Mouse (Mus musculus) myocyte (in vitro differentiated cells): ENCODE measurements around the gene Sfswap. TPM values are rescaled to one million over a fixed set of nuclear protein-coding genes. Genes with fewer than 3 reads are reported as not detected.
"Not testable (repeated sequence)": the region's sequence is repeated elsewhere in the genome, so short reads cannot be mapped to it uniquely, and the experiment has no call there.

Source experiments
- H3K27me3 ChIP-seq: one replicate; pipeline ENCODE4 v1.6.1; 2011; ENCODE audit not compliant: control insufficient read depth, insufficient read depth, insufficient read length
- H3K36me3 ChIP-seq: one replicate; pipeline ENCODE4 v1.6.1; 2011; ENCODE audit not compliant: control insufficient read depth, insufficient read depth
- H3K4me2 ChIP-seq: one replicate; pipeline ENCODE4 v1.6.1; 2011; ENCODE audit warnings: low read depth, control low read depth
- H3K4me3 ChIP-seq: one replicate; pipeline ENCODE4 v1.5.1; 2011; ENCODE audit warnings: mild to moderate bottlenecking, control low read depth, moderate library complexity
- H3K79me2 ChIP-seq: one replicate; pipeline ENCODE4 v1.6.1; 2011; ENCODE audit not compliant: control insufficient read depth, insufficient read depth
- H3ac ChIP-seq: one replicate; pipeline ENCODE4 v1.6.1; 2011; ENCODE audit not compliant: control insufficient read depth, insufficient read length
- CEBPB ChIP-seq: IDR thresholded peaks from 2 replicates; pipeline ENCODE4 v1.6.1; 2011; ENCODE audit warnings: mild to moderate bottlenecking, moderate library complexity; ENCODE audit not compliant: poor library complexity, insufficient read depth, severe bottlenecking
- E2F4 ChIP-seq: IDR thresholded peaks from one replicate; pipeline ENCODE4 v1.6.1; 2011; ENCODE audit warnings: mild to moderate bottlenecking, control low read depth, moderate library complexity; ENCODE audit not compliant: insufficient read depth
- MAX ChIP-seq: IDR thresholded peaks from one replicate; pipeline ENCODE4 v1.6.1; 2011; ENCODE audit warnings: low read depth, mild to moderate bottlenecking, control low read depth
- MYOD1 ChIP-seq, 3 experiments: IDR thresholded peaks; one replicate each; pipeline ENCODE4 v1.6.1; 2011; ENCODE audit warnings: control low read depth in 2 of 3, low read depth in 2 of 3, mild to moderate bottlenecking in 2 of 3, moderate library complexity in 1 of 3; ENCODE audit not compliant: insufficient read length in 2 of 3, control insufficient read depth in 1 of 3
- MYOG ChIP-seq, 3 experiments: IDR thresholded peaks; one replicate each; pipeline ENCODE4 v1.6.1; 2011; ENCODE audit warnings: control low read depth in 2 of 3, low read depth in 2 of 3, mild to moderate bottlenecking in 2 of 3; ENCODE audit not compliant: insufficient read length in 2 of 3, control insufficient read depth in 1 of 3, insufficient read depth in 1 of 3
- POLR2A ChIP-seq: IDR thresholded peaks from one replicate; pipeline ENCODE4 v1.6.1; 2011; ENCODE audit warnings: low read depth, mild to moderate bottlenecking, control low read depth, moderate library complexity; ENCODE audit not compliant: insufficient read length
- POLR2AphosphoS2 ChIP-seq: IDR thresholded peaks from one replicate; pipeline ENCODE4 v1.6.1; 2011; ENCODE audit warnings: low read depth, control low read depth; ENCODE audit not compliant: insufficient read length
- REST ChIP-seq: IDR thresholded peaks from one replicate; pipeline ENCODE4 v1.6.1; 2011; ENCODE audit warnings: mild to moderate bottlenecking, control low read depth, moderate library complexity; ENCODE audit not compliant: insufficient read depth, insufficient read length
- SRF ChIP-seq: IDR thresholded peaks from one replicate; pipeline ENCODE4 v1.6.1; 2011; ENCODE audit warnings: low read depth; ENCODE audit not compliant: control insufficient read depth, insufficient read length
- TCF12 ChIP-seq: IDR thresholded peaks from one replicate; pipeline ENCODE4 v1.6.1; 2011; ENCODE audit warnings: mild to moderate bottlenecking, control low read depth; ENCODE audit not compliant: poor library complexity, insufficient read depth, severe bottlenecking
- TCF3 ChIP-seq: IDR thresholded peaks from one replicate; pipeline ENCODE4 v1.6.1; 2011; ENCODE audit warnings: low read depth, control low read depth; ENCODE audit not compliant: insufficient read length
- USF1 ChIP-seq: IDR thresholded peaks from one replicate; pipeline ENCODE4 v1.6.1; 2011; ENCODE audit warnings: low read depth, mild to moderate bottlenecking, control low read depth, moderate library complexity
- polyA plus RNA-seq: library from polyadenylated mRNA; unstranded; fragments of >200 nt; fragmentation: generic; extraction: Trizol; gene quantifications from one replicate; pipeline ENCODE4 v1.2.1, GENCODE M21; 2012; ENCODE audit warnings: missing spikeins

The Sfswap gene
- polyA plus RNA-seq, 1 experiment: 27.8 TPM

GRCm38 (mm10) chr5:129594116-129595114 lies 93.4 kb downstream of the Sfswap start:
- peaks cover 19% of the 10 kb centered on the region for H3K27me3 ChIP-seq
- no peaks in the 10 kb centered on the region for H3K36me3 ChIP-seq
- H3K4me3 ChIP-seq: no peak overlapping the region
- H3K4me2 ChIP-seq: no peak overlapping the region
- no peak for TF ChIP-seq TCF3
- no peak for TF ChIP-seq MYOD1 (IDR thresholded peaks at IDR 0.05; ENCODE audit: control insufficient read depth in 1 of 3, insufficient read length in 2 of 3, low read depth in 2 of 3)
- TF ChIP-seq USF1: no peak
- TF ChIP-seq TCF12: no peak
- TF ChIP-seq MYOG (IDR thresholded peaks at IDR 0.05; ENCODE audit: control insufficient read depth in 1 of 3, insufficient read depth in 1 of 3, insufficient read length in 2 of 3, low read depth in 2 of 3): no peak
- TF ChIP-seq POLR2A: no peak
- TF ChIP-seq POLR2AphosphoS2: no peak
- no peak for TF ChIP-seq REST
- no peak for TF ChIP-seq MAX
- no peak for TF ChIP-seq CEBPB
- no peak for TF ChIP-seq E2F4
- TF ChIP-seq SRF: no peak
- H3K79me2 ChIP-seq: no peaks in the 10 kb centered on the region
- no peak overlapping the region for H3ac ChIP-seq

DNA sequence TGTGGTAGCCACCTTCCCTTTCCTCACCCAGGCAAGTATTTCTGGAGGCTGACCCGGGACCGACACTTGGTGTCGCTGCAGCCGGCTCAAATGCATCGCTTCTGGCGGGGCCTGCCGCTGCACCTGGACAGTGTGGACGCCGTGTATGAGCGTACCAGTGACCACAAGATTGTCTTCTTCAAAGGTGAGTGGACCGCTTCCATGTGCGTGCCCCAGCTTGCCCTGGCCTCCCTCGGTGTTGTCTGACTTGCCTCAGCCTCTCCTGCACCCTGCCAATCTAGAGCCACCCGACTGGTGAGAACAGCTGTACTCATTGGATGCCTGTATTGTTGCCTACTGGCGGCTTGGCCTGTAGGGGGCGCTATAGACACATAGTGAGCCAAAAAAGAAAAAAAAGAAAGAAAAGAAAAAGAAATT lies 101.1 kb downstream of the Sfswap start:
- Histone ChIP-seq H3K27me3 (peaks cover 26% of the 10 kb centered on the region), H3K4me2 (no peak overlapping the region), H3K4me3 (no peak overlapping the region), H3K79me2 (no peaks in the 10 kb centered on the region), H3K36me3 (no peaks in the 10 kb centered on the region), H3ac (no peak overlapping the region)
- TF ChIP-seq POLR2AphosphoS2 (no peak), TCF3 (no peak), MYOD1 (IDR thresholded peaks at IDR 0.05; ENCODE audit: control insufficient read depth in 1 of 3, insufficient read length in 2 of 3, low read depth in 2 of 3) (no peak), E2F4 (no peak), MAX (no peak), CEBPB (no peak), TCF12 (no peak), SRF (no peak), REST (no peak), MYOG (IDR thresholded peaks at IDR 0.05; ENCODE audit: control insufficient read depth in 1 of 3, insufficient read depth in 1 of 3, insufficient read length in 2 of 3, low read depth in 2 of 3) (no peak), POLR2A (no peak), USF1 (no peak)

- no peak overlapping the region for H3K4me3 ChIP-seq
- H3K27me3 ChIP-seq: peaks cover 59% of the 10 kb centered on the region
- no peak overlapping the region for H3ac ChIP-seq
- H3K36me3 ChIP-seq: no peaks in the 10 kb centered on the region
- H3K4me2 ChIP-seq: no peak overlapping the region
- no peaks in the 10 kb centered on the region for H3K79me2 ChIP-seq
- TF ChIP-seq TCF3 (no peak), MAX (no peak)
Measured at GRCm38 (mm10) chr5:129607476-129607875, 106.5 kb downstream of the Sfswap start.

DNA sequence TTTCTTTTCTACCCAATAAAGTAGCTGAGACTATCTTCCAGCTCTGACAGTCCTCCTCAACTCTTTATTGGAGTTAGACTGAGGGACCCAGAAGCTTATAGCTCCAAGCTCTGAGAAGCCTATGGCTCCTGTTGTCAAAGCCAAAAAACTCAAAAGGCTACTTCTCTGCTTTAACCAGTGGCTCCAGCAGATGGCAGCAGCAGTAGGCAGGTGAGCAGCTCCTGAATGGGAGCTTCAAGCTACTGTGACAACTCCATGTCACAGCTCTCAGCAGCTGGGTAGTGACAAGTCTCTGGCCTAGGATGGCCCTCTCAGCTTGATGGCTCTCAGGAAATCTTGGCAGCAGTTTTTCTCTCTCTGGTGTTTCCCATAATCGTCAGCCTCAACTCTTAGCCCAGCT lies 110.0 kb downstream of the Sfswap start:
- Histone ChIP-seq H3K36me3 (no peaks in the 10 kb centered on the region), H3K4me2 (no peak overlapping the region), H3K27me3 (peaks cover 64% of the 10 kb centered on the region), H3K4me3 (no peak overlapping the region), H3ac (no peak overlapping the region), H3K79me2 (no peaks in the 10 kb centered on the region)
- TF ChIP-seq REST (no peak), MYOD1 (IDR thresholded peaks at IDR 0.05; ENCODE audit: control insufficient read depth in 1 of 3, insufficient read length in 2 of 3, low read depth in 2 of 3) (peak in 1 of 3 experiments; percentile 17), CEBPB (no peak), SRF (no peak), POLR2A (no peak), POLR2AphosphoS2 (no peak), TCF3 (no peak)

GRCm38 (mm10) chr5:129620600-129620999 lies 119.6 kb downstream of the Sfswap start:
- H3ac ChIP-seq, H3K4me2 ChIP-seq, H3K27me3 ChIP-seq, H3K36me3 ChIP-seq, H3K4me3 ChIP-seq, H3K79me2 ChIP-seq: not testable (repeated sequence)

Other genes with a start within 250 kb of the Sfswap start
- 0.35 TPM for gene Mmp17, start 82.9 kb downstream of the Sfswap start, polyA plus RNA-seq
- gene Zfp11, start 168.9 kb downstream of the Sfswap start, polyA plus RNA-seq: 0.91 TPM
- gene Sept14, start 207.3 kb downstream of the Sfswap start, polyA plus RNA-seq: 0.10 TPM
- 138 TPM for gene Mrps17, start 214.3 kb downstream of the Sfswap start, polyA plus RNA-seq
- gene Nipsnap2, start 223.8 kb downstream of the Sfswap start, polyA plus RNA-seq: 67.6 TPM